Mouse (Mus musculus): ENCODE measurements around the gene Snta1.

GRCm38 (mm10) chr2:154405447-154405994, 2.4 kb downstream of the Snta1 start:
- no peak for TF ChIP-seq CTCF (IDR thresholded peaks at IDR 0.05; ENCODE audit: borderline replicate concordance, insufficient read depth, low read depth, low read length)
- no peak for TF ChIP-seq POLR2A (IDR thresholded peaks at IDR 0.05; ENCODE audit: borderline replicate concordance, insufficient read depth, low read length)
